Mouse (Mus musculus) heart, postnatal 10 days (tissue): ENCODE measurements around the gene Rbm12b1. TPM values are rescaled to one million over a fixed set of nuclear protein-coding genes. Genes with fewer than 3 reads are reported as not detected.
"Not testable (repeated sequence)": the region's sequence is repeated elsewhere in the genome, so short reads cannot be mapped to it uniquely, and the experiment has no call there.

Experiments
- DNase-seq, 2 experiments: peaks; one replicate each; pipeline ENCODE4 v3.0.0; 2021
- intact Hi-C: fragments of 180-260 bp; cut with DNase I; formaldehyde crosslinking; loops from one replicate; pipeline ENCODE4 v1.15.1; 2025
- total RNA-seq, 2 experiments: library from RNA; stranded (reverse); gene quantifications; 2 replicates each; pipeline ENCODE4 v1.2.3; 2021

The Rbm12b1 gene
- 1 to 10 TPM; 7.5 to 10.0 TPM for total RNA-seq

GRCm38 (mm10) chr4:12140141-12140567 lies at the start of gene Rbm12b1:
TSS of gene Rbm12b1 (plus strand) at chr4:12140264.
- intact Hi-C loops: not testable (repeated sequence)
- peak; percentile 88 for DNase-seq

DNA sequence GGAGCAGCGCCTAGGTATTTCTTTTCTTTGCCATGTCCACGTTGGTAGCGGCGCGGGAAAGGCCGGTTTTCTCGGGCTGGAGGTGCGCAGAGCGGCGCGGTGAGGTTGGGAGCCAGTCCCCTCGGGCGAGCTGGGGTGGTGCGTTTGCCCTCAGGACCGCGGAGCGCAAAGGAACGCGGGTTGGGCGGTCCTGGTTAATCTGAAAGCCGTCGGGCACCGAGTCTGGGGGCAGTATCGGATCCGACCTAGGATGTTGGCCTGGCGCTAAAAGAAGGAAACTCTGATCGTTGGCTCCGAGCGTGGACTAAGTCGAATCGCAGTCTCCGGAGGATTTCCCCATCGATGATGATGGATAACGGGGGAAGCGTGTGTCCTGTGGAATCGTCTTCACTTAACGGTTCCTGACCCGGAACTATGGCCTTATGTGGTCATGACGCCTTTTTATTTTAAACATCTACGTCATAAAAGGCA lies 563 bp downstream of the Rbm12b1 start:
- intact Hi-C loops: not testable (repeated sequence)
- DNase-seq: peak; percentile 29 to 36

- intact Hi-C loops, DNase-seq: not testable (repeated sequence)
Measured at GRCm38 (mm10) chr4:12141516-12141915, 1.5 kb downstream of the Rbm12b1 start.

GRCm38 (mm10) chr4:12147660-12148059 lies 7.6 kb downstream of the Rbm12b1 start:
- intact Hi-C loops: no loop called here
- no peak for DNase-seq

DNA sequence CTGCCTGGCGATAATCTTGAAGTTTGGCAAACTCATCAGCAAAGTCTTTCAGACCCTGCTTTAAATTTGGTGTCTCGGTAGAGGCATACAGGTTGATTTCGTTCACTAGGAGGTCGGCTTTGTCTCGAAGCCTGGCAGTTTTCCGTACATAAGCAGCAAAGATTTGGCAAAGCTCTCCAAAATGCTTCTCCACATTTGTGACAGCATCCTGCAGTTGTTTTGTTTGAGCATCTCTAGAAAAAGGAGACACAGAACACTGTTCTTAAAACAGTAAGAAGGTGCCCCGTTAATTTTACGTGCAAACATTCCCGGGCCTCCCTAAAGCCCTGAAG lies 30.9 kb downstream of the Rbm12b1 start:
- intact Hi-C loops: no loop called here
- DNase-seq: no peak

DNA sequence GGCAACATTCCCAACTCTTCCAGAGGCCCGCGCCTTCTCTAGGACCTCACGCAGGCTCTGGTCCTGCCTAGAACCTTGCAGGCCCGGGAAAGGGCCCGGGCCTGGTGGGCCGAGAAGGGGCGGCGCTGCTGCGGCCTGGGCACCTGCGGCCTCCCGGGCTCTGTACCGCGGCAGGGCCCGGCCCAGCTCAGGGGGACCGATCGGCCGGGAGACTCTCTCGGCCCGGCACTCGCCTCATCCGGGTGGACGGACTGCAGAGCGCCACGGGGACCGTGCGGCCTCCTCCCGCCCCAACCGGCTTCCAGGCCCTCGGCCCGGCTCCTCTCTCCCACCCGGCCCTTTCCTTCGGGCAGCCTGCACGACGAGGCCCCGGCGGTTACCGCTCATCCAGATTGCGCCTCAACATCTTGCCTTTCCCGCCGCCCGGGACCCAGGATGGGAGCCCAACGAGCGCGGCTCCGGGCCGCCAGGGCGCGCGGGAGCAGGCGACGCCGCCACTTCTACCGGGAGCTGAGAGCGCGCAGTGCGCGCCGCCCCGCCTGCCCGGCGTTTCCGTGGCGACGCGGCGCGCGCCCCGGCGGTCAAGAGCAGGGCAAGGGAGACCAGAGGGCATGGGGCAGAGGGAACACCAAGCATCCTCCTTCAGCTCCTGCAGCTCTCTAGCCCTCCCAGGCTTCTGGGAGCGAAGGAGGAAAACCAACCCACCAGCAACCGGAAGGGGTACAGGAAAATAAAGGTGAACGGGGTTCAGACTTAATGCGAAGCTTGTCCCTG lies 31.4 kb downstream of the Rbm12b1 start, which contains the start of gene Fam92a:
TSS of gene Fam92a (minus strand) at position 698 of the 774 bp plus-strand sequence.
- intact Hi-C loops: no loop called here
- DNase-seq: peak; percentile 82

DNA sequence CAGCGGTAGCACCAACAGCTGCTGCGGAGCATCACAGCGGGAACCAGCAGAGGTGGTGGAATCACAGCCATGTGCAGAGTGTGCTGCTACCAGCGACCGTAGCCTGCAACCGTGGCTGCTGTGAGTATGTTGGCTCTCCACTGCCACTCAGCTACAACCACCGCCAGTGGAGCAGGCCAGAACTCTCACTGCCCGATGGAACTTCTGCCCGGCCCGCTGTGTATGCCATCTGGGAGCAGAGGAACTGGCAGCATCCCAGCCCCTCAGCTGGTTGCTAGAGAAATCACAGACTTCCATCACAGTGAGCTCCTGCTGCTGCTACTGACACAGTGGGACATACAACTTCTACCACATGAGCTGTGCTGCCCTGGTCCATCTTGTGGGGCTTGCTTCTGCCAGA lies 38.9 kb downstream of the Rbm12b1 start:
- DNase-seq: peak in 1 of 2 experiments; percentile 2
- intact Hi-C loops: no loop called here

Other genes with a start within 250 kb of the Rbm12b1 start
- gene Gm10604, start 159.0 kb upstream of the Rbm12b1 start, total RNA-seq: not detected
- 1 to 10 TPM; 6.8 to 7.7 TPM for gene Rbm12b2, start 50.8 kb upstream of the Rbm12b1 start, total RNA-seq
- gene Fam92a, start 31.8 kb downstream of the Rbm12b1 start, total RNA-seq: 10 to 100 TPM; 30.6 to 32.5 TPM